Mouse (Mus musculus): ENCODE data around the gene Atp5g2.
A peak's percentile ranks its signal among the peaks of the same experiment; 100 is the strongest.

The Atp5g2 gene

GRCm38 (mm10) chr15:102672215-102673071 lies at the start of gene Atp5g2:
Gene Atp5g2 (minus strand): TSS chr15:102672352.
- peak; percentile 34 to 61 for DNase-seq

DNA sequence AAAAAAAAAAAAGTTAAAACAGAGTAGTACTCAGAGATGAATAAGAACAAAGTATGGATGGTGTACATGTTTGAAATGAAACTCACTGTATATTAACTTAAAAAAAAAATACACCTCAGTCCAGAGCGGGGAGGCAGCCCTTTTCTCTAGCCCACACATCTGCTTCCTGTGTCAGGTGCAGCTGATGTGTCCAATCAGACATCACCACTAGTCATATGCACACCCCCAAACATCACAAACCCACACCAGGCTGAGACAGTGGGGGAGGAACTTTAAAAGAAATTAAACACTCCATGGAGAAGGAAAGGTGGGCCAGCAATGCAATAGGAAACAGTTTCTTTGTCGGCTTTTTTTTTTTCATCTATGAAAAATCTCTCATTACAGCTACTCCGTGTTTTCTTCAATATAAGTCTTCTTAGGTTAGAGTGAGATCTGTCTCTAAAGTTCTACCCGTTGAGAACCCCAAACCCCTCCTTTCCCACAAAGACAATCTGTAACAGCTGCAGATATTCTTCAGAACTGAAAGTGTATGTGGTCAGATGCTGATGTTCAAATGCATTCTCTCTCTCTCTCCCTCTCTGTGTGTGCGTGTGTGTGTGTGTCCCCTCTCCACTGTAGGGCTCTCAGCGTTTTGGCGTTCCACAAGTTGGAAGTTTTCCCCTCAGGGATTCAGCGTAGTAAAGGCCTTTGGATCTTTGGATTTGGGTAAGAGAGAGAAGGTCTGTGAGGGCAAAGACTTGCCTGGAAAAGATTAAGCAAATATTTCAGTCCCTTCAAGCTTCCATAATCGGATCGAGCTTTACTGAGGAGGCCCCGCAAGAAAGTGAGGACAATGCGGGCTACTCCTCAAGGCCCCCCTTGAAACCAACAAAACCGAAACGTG lies 49.1 kb upstream of the Atp5g2 start:
- DNase-seq, result no peak

GRCm38 (mm10) chr15:102716132-102716531 lies 44.0 kb upstream of the Atp5g2 start:
- DNase-seq, result no peak

- DNase-seq, result no peak
Measured at GRCm38 (mm10) chr15:102707736-102708269, 35.7 kb upstream of the Atp5g2 start.

GRCm38 (mm10) chr15:102705923-102706503 lies 33.9 kb upstream of the Atp5g2 start:
- no peak for DNase-seq

GRCm38 (mm10) chr15:102705226-102705894 lies 33.2 kb upstream of the Atp5g2 start:
- DNase-seq, result no peak

- DNase-seq, result no peak
Measured at GRCm38 (mm10) chr15:102704806-102705205, 32.7 kb upstream of the Atp5g2 start.

DNA sequence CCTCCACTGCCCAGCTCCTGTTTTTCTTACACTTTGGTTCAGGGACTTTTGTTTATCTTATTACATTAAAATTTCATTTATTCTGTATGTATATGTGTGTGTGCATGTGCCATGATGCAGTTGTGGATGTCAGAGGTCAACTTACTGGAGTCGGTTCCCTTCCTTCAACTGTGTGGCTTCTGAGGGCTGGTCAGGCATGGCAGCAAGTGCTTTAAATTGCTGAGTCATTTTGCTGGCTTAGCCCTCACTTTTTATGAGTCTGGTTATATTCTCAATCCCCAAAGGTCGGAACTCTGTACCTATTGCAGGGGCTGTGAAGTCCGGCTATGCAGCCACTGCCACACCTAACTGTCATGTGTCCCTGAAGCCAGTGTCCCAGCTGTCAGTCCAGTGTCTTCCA lies 30.8 kb upstream of the Atp5g2 start:
- no peak for DNase-seq

DNA sequence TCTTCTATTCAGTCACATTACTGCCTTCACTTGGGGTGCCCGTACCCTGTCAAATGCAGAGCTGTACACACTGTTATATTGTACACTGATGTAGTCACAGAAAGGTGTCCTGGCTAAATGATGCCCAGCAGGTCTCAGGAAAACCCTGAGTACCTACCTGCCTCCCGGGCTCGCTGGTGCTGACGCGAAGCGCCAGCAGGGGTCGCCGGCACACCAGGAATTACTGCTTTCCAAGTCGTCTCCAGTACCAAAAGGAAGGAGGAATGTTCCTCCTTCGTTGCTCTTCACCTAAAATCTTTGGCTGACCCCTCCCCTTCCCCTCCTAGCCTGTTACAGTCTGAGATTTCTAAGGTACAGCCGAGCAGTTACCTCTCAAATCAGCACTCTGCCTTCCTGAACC lies 26.0 kb upstream of the Atp5g2 start:
- peak; percentile 86 to 93 for DNase-seq

DNA sequence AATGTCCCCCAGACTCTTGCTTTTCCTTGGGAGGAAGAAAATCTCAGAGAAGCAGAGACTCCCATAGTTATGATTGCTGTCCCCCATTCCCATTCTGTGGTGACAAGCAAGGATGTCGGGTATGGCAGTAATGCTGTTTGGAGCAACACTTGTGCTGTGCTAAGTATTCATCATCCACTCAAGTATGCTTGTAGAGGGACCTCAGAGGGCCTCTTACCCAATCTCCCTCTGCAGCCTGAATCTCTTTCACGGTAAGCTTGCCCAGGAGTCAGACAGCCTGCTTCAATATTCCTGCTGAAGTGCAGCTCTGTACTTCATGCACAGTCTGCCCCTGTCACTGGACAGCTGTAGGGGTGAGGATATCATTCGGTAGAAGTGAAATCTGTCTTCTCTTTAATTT lies 24.7 kb upstream of the Atp5g2 start:
- DNase-seq, result no peak

GRCm38 (mm10) chr15:102693600-102693999 lies 21.4 kb upstream of the Atp5g2 start:
- peak; percentile 87 to 94 for DNase-seq

GRCm38 (mm10) chr15:102692991-102693411 lies 20.8 kb upstream of the Atp5g2 start:
- DNase-seq, result peak; percentile 73 to 88

GRCm38 (mm10) chr15:102692321-102692804 lies 20.2 kb upstream of the Atp5g2 start:
- peak; percentile 24 to 56 for DNase-seq

DNA sequence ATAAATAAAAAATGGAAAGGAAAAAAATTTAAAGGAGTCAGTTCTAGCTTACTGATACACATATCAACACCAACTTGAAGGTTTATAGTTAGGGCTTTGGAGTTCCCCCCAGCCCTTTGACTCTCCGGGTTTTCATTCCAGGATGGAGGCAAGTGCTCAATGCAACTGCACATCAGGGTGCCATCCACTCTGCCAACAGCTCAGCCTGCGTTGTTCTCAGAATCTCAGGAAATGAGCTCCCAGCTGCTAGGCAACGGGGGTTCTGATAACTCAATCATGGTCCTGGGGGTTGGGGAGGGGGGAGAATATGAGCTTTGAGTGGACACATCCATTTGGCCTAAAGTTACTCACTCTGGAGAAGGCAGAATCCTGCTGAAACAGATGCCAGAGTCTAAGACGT lies 13.6 kb upstream of the Atp5g2 start:
- no peak for DNase-seq

DNA sequence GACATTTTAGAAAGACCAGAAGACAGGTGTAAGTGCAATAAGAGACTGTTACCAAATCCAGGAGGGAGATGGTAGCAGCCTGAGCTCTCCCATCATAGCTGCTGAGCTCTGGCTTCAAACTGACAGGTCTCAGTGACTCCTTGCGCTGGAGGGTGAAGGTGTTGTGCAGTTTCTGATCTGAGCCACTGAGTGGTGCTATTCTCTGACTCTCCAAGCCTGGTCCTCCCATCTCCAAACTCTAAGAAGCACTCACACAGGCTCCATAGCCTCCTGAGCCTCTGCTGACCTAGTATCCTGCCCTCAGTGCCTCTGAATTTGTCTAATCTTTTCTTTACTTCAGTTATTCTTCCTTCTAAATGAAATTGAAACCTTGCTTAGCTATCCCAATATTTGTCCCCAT lies 11.5 kb upstream of the Atp5g2 start:
- peak in 1 of 2 experiments; percentile 48 for DNase-seq

DNA sequence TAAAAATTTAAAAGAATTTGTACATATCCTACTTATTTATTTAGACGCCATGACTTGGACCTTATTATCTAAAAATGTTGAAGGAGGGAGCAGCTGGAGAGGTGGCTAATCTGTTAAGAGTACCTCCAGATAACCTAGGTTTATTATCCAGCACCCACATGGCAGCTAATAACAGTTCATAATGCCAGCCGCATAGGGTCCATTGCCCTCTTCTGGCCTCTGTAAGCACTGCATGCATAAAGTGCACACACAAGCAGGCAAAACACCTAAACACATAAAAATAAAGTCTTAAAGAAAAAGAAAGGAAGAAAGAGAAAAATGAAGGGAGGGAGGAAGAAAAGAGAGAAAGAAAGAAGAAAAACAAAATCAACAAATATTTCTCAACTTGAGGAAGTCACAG lies 4.2 kb upstream of the Atp5g2 start:
- DNase-seq, result no peak

- DNase-seq, result peak; percentile 42 to 50
Measured at GRCm38 (mm10) chr15:102673548-102673947, 1.4 kb upstream of the Atp5g2 start.

- peak; percentile 82 for DNase-seq
Measured at GRCm38 (mm10) chr15:102671721-102672214, 384 bp downstream of the Atp5g2 start.

DNA sequence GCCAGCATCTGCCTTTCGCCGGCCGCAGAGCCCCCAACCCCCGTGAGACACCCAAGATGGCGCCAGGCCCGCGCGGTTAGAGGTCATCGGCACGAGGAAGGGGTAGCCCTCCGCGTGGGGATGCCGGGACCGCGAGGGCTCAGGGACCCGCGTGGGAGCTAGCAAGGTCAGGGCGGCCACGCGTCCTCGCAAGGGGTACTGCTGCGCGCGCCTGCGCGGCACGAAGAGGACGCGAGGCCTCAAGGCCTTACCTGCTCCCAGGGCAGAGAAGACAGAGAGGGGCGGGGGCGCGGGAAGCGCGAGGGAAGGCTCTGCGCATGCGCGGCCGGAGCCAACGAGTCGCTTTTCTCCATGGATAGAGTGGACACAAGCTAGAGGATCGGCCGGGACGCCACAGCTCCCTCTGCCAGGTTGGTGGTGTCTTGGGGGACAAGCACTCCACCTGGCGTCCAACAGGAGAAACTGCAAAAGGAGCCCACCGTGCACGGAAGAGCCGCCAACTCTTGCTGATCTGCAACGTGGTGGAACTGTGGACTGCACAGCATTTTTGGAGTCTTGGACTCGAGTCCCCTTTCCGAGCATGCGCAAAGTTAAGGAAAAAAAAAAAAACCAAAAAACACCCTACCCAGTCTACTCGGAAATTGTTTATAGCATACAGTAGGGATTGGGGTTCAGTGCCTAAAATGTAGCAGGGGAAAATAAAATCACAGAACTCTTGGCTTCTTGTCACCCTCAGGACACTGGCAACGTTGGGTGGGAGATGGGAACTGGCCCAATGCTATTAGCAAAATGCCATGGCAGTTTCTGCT lies 1.2 kb downstream of the Atp5g2 start:
- DNase-seq, result peak; percentile 97 to 99

DNA sequence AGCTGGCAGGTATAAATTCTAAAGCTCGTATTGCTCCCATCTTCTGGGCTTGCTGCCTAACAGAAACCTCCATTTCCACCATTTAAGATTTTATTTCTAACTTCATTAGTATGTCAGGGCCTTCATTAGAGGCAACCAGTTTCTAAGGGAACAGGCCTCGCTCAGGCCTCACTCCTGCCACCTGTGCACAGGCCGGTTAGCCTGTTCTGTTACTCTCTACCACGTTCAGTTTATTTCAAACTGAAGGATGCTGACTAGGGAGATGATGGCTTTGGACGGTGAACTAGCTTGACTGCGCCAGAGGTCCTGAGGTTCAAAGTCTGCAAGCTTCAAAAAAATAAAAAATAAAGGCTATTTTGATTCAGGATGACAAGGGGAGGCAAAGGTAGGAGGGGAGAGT lies 1.9 kb downstream of the Atp5g2 start:
- DNase-seq, result peak in 1 of 2 experiments; percentile 48

DNA sequence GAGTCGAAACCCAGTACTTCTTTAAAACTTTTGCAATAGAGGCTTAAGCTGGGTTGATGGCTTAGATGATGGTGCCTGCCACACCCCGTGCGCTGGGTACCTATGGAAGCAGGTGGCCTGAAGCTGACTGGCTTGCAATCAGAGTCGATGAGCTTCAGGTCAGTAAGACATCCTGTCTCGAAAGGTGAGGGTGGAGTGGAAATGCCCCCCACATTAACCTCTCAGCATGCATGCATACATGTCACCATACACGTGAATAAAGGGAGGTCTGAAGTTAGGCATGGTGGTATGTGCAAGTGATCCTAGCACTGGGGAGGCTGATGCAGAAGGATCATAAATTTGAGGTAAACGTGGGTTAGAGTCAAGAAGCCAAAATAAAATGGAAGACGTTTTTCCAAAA lies 2.6 kb downstream of the Atp5g2 start:
- DNase-seq, result no peak
